In genomic region chr8:87861718-87862117, GRCm38 (mm10) we compare ENCODE assay signal across 9 mouse cellular contexts.
DNase-seq lines count a peak whose midpoint lies in the region; ATAC-seq and TF ChIP-seq lines count a peak whose summit lies in the region.
"Had no signal": no experiment of that assay in that cellular context is flagged by ENCODE, and none has a peak within 500 bp of the region (broad histone marks: within the 10 kb centered on the region; RNA-seq: fewer than 3 reads in every experiment).

No protein-coding gene starts in this region.

- no peaks in the 10 kb centered on the region for H3K9me3 ChIP-seq in intestine, embryonic 14.5 days (ENCODE audit: control insufficient read depth, low read length)
- H3K9me3 ChIP-seq in intestine, postnatal 0 days (ENCODE audit: control insufficient read depth): no peaks in the 10 kb centered on the region
- no peaks in the 10 kb centered on the region for H3K9me3 ChIP-seq in intestine, embryonic 15.5 days
- H3K9me3 ChIP-seq in limb, embryonic 15.5 days: no peaks in the 10 kb centered on the region

- no peak for DNase-seq in intestine, embryonic 14.5 days (ENCODE audit: low spot score)
- peak; percentile 27 for DNase-seq in embryo, embryonic 11.5 days (ENCODE audit: low read depth, low spot score)
- DNase-seq in frontal cortex, postnatal 25 days (ENCODE audit: low spot score in 2 of 2): no peak
- DNase-seq in spleen, postnatal 10 days (ENCODE audit: low spot score in 2 of 2): no peak
- DNase-seq in adrenal gland, postnatal 14 days: no peak

- H3K4me3 ChIP-seq in intestine, embryonic 14.5 days (ENCODE audit: low read depth, low read length): no peak overlapping the region
- no peak overlapping the region for H3K4me3 ChIP-seq in intestine, postnatal 0 days (ENCODE audit: low read depth, low read length)
- no peak overlapping the region for H3K4me3 ChIP-seq in intestine, embryonic 15.5 days (replicated peaks)
- no peak overlapping the region for H3K4me3 ChIP-seq in limb, embryonic 15.5 days

- peaks cover 11% of the 10 kb centered on the region for H3K4me1 ChIP-seq in intestine, embryonic 14.5 days (replicated peaks; ENCODE audit: control insufficient read depth, insufficient read depth, low read length)
- no peaks in the 10 kb centered on the region for H3K4me1 ChIP-seq in intestine, postnatal 0 days (replicated peaks; ENCODE audit: control insufficient read depth, insufficient read depth, low read length)
- H3K4me1 ChIP-seq in intestine, embryonic 15.5 days (replicated peaks): 0 out of 2 replicates have a peak, but pooled peaks cover 3% of the 10 kb centered on the region
- H3K4me1 ChIP-seq in limb, embryonic 15.5 days: peaks cover 64% of the 10 kb centered on the region

- WGBS in intestine, embryonic 14.5 days: 40% methylated on average over 5 of the region's 5 CpGs
- WGBS in intestine, postnatal 0 days: 55% methylated on average over 5 of the region's 5 CpGs
- 46% methylated on average over 5 of the region's 5 CpGs for WGBS in intestine, embryonic 15.5 days
- 23% methylated on average over 5 of the region's 5 CpGs for WGBS in limb, embryonic 15.5 days

- no peak for ATAC-seq in intestine, embryonic 14.5 days (replicated peaks; ENCODE audit: low FRiP score, low TSS enrichment, low read depth)
- ATAC-seq in intestine, postnatal 0 days: no peak
- ATAC-seq in intestine, embryonic 15.5 days: no peak
- no peak for ATAC-seq in limb, embryonic 15.5 days (ENCODE audit: insufficient number of reproducible peaks, low FRiP score, low TSS enrichment, low read depth)

- no peak overlapping the region for H3K9ac ChIP-seq in intestine, embryonic 14.5 days (ENCODE audit: low read length)
- H3K9ac ChIP-seq in intestine, postnatal 0 days (ENCODE audit: low read depth, low read length): no peak overlapping the region
- H3K9ac ChIP-seq in intestine, embryonic 15.5 days: no peak overlapping the region
- H3K9ac ChIP-seq in limb, embryonic 15.5 days: no peak overlapping the region

- TF ChIP-seq CTCF in intestine, postnatal 0 days (IDR thresholded peaks at IDR 0.05; ENCODE audit: low read depth): no peak

- H3K27me3 ChIP-seq in intestine, embryonic 14.5 days (replicated peaks; ENCODE audit: control insufficient read depth, insufficient read depth, low read length): no peaks in the 10 kb centered on the region
- no peaks in the 10 kb centered on the region for H3K27me3 ChIP-seq in intestine, postnatal 0 days (replicated peaks; ENCODE audit: control insufficient read depth, insufficient read depth, low read length)
- no peaks in the 10 kb centered on the region for H3K27me3 ChIP-seq in intestine, embryonic 15.5 days (replicated peaks)
- no peaks in the 10 kb centered on the region for H3K27me3 ChIP-seq in limb, embryonic 15.5 days
- H3K27me3 ChIP-seq: CH12.LX had no signal

- H3K27ac ChIP-seq in intestine, embryonic 14.5 days (ENCODE audit: low read depth): peak overlapping the region; percentile 8; the same call in 1 of the 2 replicates
- H3K27ac ChIP-seq in intestine, postnatal 0 days (ENCODE audit: low read depth, low read length): no peak overlapping the region
- 0 out of 2 replicates have a peak overlapping the region, but pooled peaks have one; percentile 4 for H3K27ac ChIP-seq in intestine, embryonic 15.5 days
- H3K27ac ChIP-seq in limb, embryonic 15.5 days: peak overlapping the region; percentile 33; the same call in 1 of the 2 replicates

- H3K4me2 ChIP-seq in intestine, embryonic 14.5 days (ENCODE audit: low read length): no peak overlapping the region
- H3K4me2 ChIP-seq in intestine, postnatal 0 days (replicated peaks; ENCODE audit: low read depth): no peak overlapping the region
- no peak overlapping the region for H3K4me2 ChIP-seq in intestine, embryonic 15.5 days (replicated peaks)
- H3K4me2 ChIP-seq in limb, embryonic 15.5 days: no peak overlapping the region

- H3K36me3 ChIP-seq in intestine, embryonic 14.5 days (ENCODE audit: control insufficient read depth, insufficient read depth, low read length): no peaks in the 10 kb centered on the region
- H3K36me3 ChIP-seq in intestine, postnatal 0 days (ENCODE audit: control insufficient read depth, insufficient read depth): no peaks in the 10 kb centered on the region
- no peaks in the 10 kb centered on the region for H3K36me3 ChIP-seq in intestine, embryonic 15.5 days
- H3K36me3 ChIP-seq in limb, embryonic 15.5 days: peaks cover 4% of the 10 kb centered on the region; the same call in 1 of the 2 replicates
